Mouse (Mus musculus) urinary bladder, postnatal 10 days (tissue): Measurements from ENCODE around the gene Mlycd.

ENCODE experiments used
- DNase-seq: peaks from one replicate; pipeline ENCODE4 v3.0.0; 2022; ENCODE audit warnings: low spot score

The Mlycd gene

GRCm38 (mm10) chr8:119403912-119404311, 9.2 kb downstream of the Mlycd start:
- DNase-seq = no peak

GRCm38 (mm10) chr8:119404648-119405047, 10.0 kb downstream of the Mlycd start:
- DNase-seq = no peak

- DNase-seq = no peak
These were observed 13.6 kb downstream of the Mlycd start for GRCm38 (mm10) chr8:119408311-119408710.

GRCm38 (mm10) chr8:119412037-119412734, 17.5 kb downstream of the Mlycd start:
- no peak for DNase-seq

GRCm38 (mm10) chr8:119412735-119413498, 18.2 kb downstream of the Mlycd start:
- DNase-seq = no peak

GRCm38 (mm10) chr8:119413605-119414004, 18.9 kb downstream of the Mlycd start:
- no peak for DNase-seq

- DNase-seq = no peak
These were observed 25.6 kb downstream of the Mlycd start for GRCm38 (mm10) chr8:119420318-119420717.

- DNase-seq = no peak
These were observed 27.0 kb downstream of the Mlycd start for GRCm38 (mm10) chr8:119421603-119422122.

- DNase-seq = no peak
These were observed 27.5 kb downstream of the Mlycd start for GRCm38 (mm10) chr8:119422123-119422711.

GRCm38 (mm10) chr8:119423631-119424141, 29.0 kb downstream of the Mlycd start:
- DNase-seq = no peak

GRCm38 (mm10) chr8:119424199-119424733, 29.6 kb downstream of the Mlycd start:
- no peak for DNase-seq

- no peak for DNase-seq
These were observed 30.1 kb downstream of the Mlycd start for GRCm38 (mm10) chr8:119424740-119425139.

GRCm38 (mm10) chr8:119425533-119425932, 30.9 kb downstream of the Mlycd start:
- DNase-seq = no peak

GRCm38 (mm10) chr8:119426069-119426735, 31.5 kb downstream of the Mlycd start:
- DNase-seq = no peak

- no peak for DNase-seq
These were observed 33.1 kb downstream of the Mlycd start for GRCm38 (mm10) chr8:119427634-119428349.

- DNase-seq = no peak
These were observed 33.7 kb downstream of the Mlycd start for GRCm38 (mm10) chr8:119428350-119428740.

GRCm38 (mm10) chr8:119428766-119429327, 34.2 kb downstream of the Mlycd start:
- DNase-seq = no peak

- no peak for DNase-seq
These were observed 34.9 kb downstream of the Mlycd start for GRCm38 (mm10) chr8:119429552-119429951.

- no peak for DNase-seq
These were observed 35.6 kb downstream of the Mlycd start for GRCm38 (mm10) chr8:119430250-119430649.

- DNase-seq = no peak
These were observed 36.0 kb downstream of the Mlycd start for GRCm38 (mm10) chr8:119430690-119431089.

GRCm38 (mm10) chr8:119432372-119432771, 37.7 kb downstream of the Mlycd start:
- no peak for DNase-seq
